Mouse (Mus musculus) spleen, adult 2 months (tissue): Measurements from ENCODE around the gene Prph.

Source experiments
- CTCF ChIP-seq: fragments of 200-500 bp; IDR thresholded peaks from 2 replicates; pipeline ENCODE4 v1.5.1; 2011; ENCODE audit warnings: mild to moderate bottlenecking, inconsistent platforms; ENCODE audit not compliant: insufficient read depth, insufficient read length, insufficient replicate concordance; ENCODE audit errors: extremely low read depth
- POLR2A ChIP-seq: fragments of 200-500 bp; IDR thresholded peaks from 2 replicates; pipeline ENCODE4 v1.6.1; 2011; ENCODE audit warnings: low read depth, low read length, inconsistent platforms

- TF ChIP-seq POLR2A (no peak), CTCF (no peak)
Observed at GRCm38 (mm10) chr15:99040920-99041856, 13.8 kb upstream of the Prph start.
